Mouse (Mus musculus): ENCODE measurements around the gene Gstt2.

Gstt2 gene

GRCm38 (mm10) chr10:75828500-75828931, 8.7 kb downstream of the Gstt2 start:
- H3K4me3 ChIP-seq (replicated peaks; ENCODE audit: low read length) = no peak overlapping the region
- H3K36me3 ChIP-seq (ENCODE audit: insufficient read depth, low read length) = no peaks in the 10 kb centered on the region
- H3K27me3 ChIP-seq (ENCODE audit: insufficient read depth, low read length) = no peaks in the 10 kb centered on the region
- TF ChIP-seq POU5F1 (IDR thresholded peaks at IDR 0.05; ENCODE audit: borderline replicate concordance, low read length) = no peak
- no peak for TF ChIP-seq NANOG (IDR thresholded peaks at IDR 0.05; ENCODE audit: borderline replicate concordance, low read length)
- no peak for TF ChIP-seq CTCF (conservative IDR thresholded peaks at IDR 0.05; ENCODE audit: low read length)
- peaks cover 21% of the 10 kb centered on the region for H3K4me1 ChIP-seq (replicated peaks; ENCODE audit: low read depth, low read length)
- H3K9me3 ChIP-seq (ENCODE audit: low read length) = no peaks in the 10 kb centered on the region

- Histone ChIP-seq H3K4me1 (replicated peaks; ENCODE audit: low read depth, low read length) (peaks cover 14% of the 10 kb centered on the region), H3K27me3 (ENCODE audit: insufficient read depth, low read length) (no peaks in the 10 kb centered on the region), H3K9me3 (ENCODE audit: low read length) (no peaks in the 10 kb centered on the region)
These were observed 9.4 kb downstream of the Gstt2 start for GRCm38 (mm10) chr10:75827668-75828360.

GRCm38 (mm10) chr10:75824530-75824929, 12.7 kb downstream of the Gstt2 start:
- Histone ChIP-seq H3K36me3 (ENCODE audit: insufficient read depth, low read length) (no peaks in the 10 kb centered on the region), H3K27me3 (ENCODE audit: insufficient read depth, low read length) (0 out of 2 replicates have a peak, but pooled peaks cover 4% of the 10 kb centered on the region)
- TF ChIP-seq CTCF (conservative IDR thresholded peaks at IDR 0.05; ENCODE audit: low read length) (no peak), NANOG (IDR thresholded peaks at IDR 0.05; ENCODE audit: borderline replicate concordance, low read length) (no peak), POU5F1 (IDR thresholded peaks at IDR 0.05; ENCODE audit: borderline replicate concordance, low read length) (no peak)

More at GRCm38 (mm10) chr10:75827668-75828360, 9.4 kb downstream of the Gstt2 start:
- H3K36me3 ChIP-seq (ENCODE audit: insufficient read depth, low read length) = no peaks in the 10 kb centered on the region
- no peak overlapping the region for H3K4me3 ChIP-seq (replicated peaks; ENCODE audit: low read length)
- TF ChIP-seq NANOG (IDR thresholded peaks at IDR 0.05; ENCODE audit: borderline replicate concordance, low read length) = no peak
- no peak for TF ChIP-seq POU5F1 (IDR thresholded peaks at IDR 0.05; ENCODE audit: borderline replicate concordance, low read length)
- no peak for TF ChIP-seq CTCF (conservative IDR thresholded peaks at IDR 0.05; ENCODE audit: low read length)

GRCm38 (mm10) chr10:75823782-75824181, 13.4 kb downstream of the Gstt2 start:
- H3K27me3 ChIP-seq (ENCODE audit: insufficient read depth, low read length) = 0 out of 2 replicates have a peak, but pooled peaks cover 4% of the 10 kb centered on the region
- no peak overlapping the region for H3K4me3 ChIP-seq (replicated peaks; ENCODE audit: low read length)
- H3K36me3 ChIP-seq (ENCODE audit: insufficient read depth, low read length) = no peaks in the 10 kb centered on the region
- no peaks in the 10 kb centered on the region for H3K9me3 ChIP-seq (ENCODE audit: low read length)
- peaks cover 3% of the 10 kb centered on the region; the same call in 1 of the 2 replicates for H3K4me1 ChIP-seq (replicated peaks; ENCODE audit: low read depth, low read length)
- no peak for TF ChIP-seq POU5F1 (IDR thresholded peaks at IDR 0.05; ENCODE audit: borderline replicate concordance, low read length)
- no peak for TF ChIP-seq CTCF (conservative IDR thresholded peaks at IDR 0.05; ENCODE audit: low read length)
- no peak for TF ChIP-seq NANOG (IDR thresholded peaks at IDR 0.05; ENCODE audit: borderline replicate concordance, low read length)

More at GRCm38 (mm10) chr10:75824530-75824929, 12.7 kb downstream of the Gstt2 start:
- no peak overlapping the region for H3K4me3 ChIP-seq (replicated peaks; ENCODE audit: low read length)
- H3K4me1 ChIP-seq (replicated peaks; ENCODE audit: low read depth, low read length) = peaks cover 3% of the 10 kb centered on the region; the same call in 1 of the 2 replicates
- no peaks in the 10 kb centered on the region for H3K9me3 ChIP-seq (ENCODE audit: low read length)

- Histone ChIP-seq H3K9me3 (ENCODE audit: low read length) (no peaks in the 10 kb centered on the region), H3K4me3 (replicated peaks; ENCODE audit: low read length) (no peak within 1 kb of the TSS), H3K36me3 (ENCODE audit: insufficient read depth, low read length) (no peaks in the 10 kb centered on the region), H3K27me3 (ENCODE audit: insufficient read depth, low read length) (0 out of 2 replicates have a peak, but pooled peaks cover 4% of the 10 kb centered on the region), H3K4me1 (replicated peaks; ENCODE audit: low read depth, low read length) (peaks cover 6% of the 10 kb centered on the region; the same call in 1 of the 2 replicates)
- TF ChIP-seq CTCF (conservative IDR thresholded peaks at IDR 0.05; ENCODE audit: low read length) = no peak
- TF ChIP-seq POU5F1 (IDR thresholded peaks at IDR 0.05; ENCODE audit: borderline replicate concordance, low read length) = no peak
- no peak for TF ChIP-seq NANOG (IDR thresholded peaks at IDR 0.05; ENCODE audit: borderline replicate concordance, low read length)
These were observed 14.8 kb downstream of the Gstt2 start, which contains the start of gene Gstt4 for GRCm38 (mm10) chr10:75822443-75822842. Gstt4 (minus strand) TSS chr10:75822543.

- 0 out of 2 replicates have a peak, but pooled peaks cover 4% of the 10 kb centered on the region for H3K27me3 ChIP-seq (ENCODE audit: insufficient read depth, low read length)
- H3K4me3 ChIP-seq (replicated peaks; ENCODE audit: low read length) = no peak overlapping the region
- H3K36me3 ChIP-seq (ENCODE audit: insufficient read depth, low read length) = no peaks in the 10 kb centered on the region
- TF ChIP-seq CTCF (conservative IDR thresholded peaks at IDR 0.05; ENCODE audit: low read length) = no peak
- TF ChIP-seq POU5F1 (IDR thresholded peaks at IDR 0.05; ENCODE audit: borderline replicate concordance, low read length) = no peak
- TF ChIP-seq NANOG (IDR thresholded peaks at IDR 0.05; ENCODE audit: borderline replicate concordance, low read length) = no peak
- 0 out of 2 replicates have a peak, but pooled peaks cover 4% of the 10 kb centered on the region for H3K9me3 ChIP-seq (ENCODE audit: low read length)
- H3K4me1 ChIP-seq (replicated peaks; ENCODE audit: low read depth, low read length) = peaks cover 5% of the 10 kb centered on the region; the same call in 1 of the 2 replicates
These were observed 17.3 kb downstream of the Gstt2 start for GRCm38 (mm10) chr10:75819882-75820281.

- no peak overlapping the region for H3K4me3 ChIP-seq (replicated peaks; ENCODE audit: low read length)
- 0 out of 2 replicates have a peak, but pooled peaks cover 4% of the 10 kb centered on the region for H3K9me3 ChIP-seq (ENCODE audit: low read length)
- H3K4me1 ChIP-seq (replicated peaks; ENCODE audit: low read depth, low read length) = peaks cover 5% of the 10 kb centered on the region; the same call in 1 of the 2 replicates
- H3K36me3 ChIP-seq (ENCODE audit: insufficient read depth, low read length) = no peaks in the 10 kb centered on the region
- TF ChIP-seq NANOG (IDR thresholded peaks at IDR 0.05; ENCODE audit: borderline replicate concordance, low read length) = no peak
- peak; percentile 61 for TF ChIP-seq CTCF (conservative IDR thresholded peaks at IDR 0.05; ENCODE audit: low read length)
- 0 out of 2 replicates have a peak, but pooled peaks cover 4% of the 10 kb centered on the region for H3K27me3 ChIP-seq (ENCODE audit: insufficient read depth, low read length)
These were observed 18.6 kb downstream of the Gstt2 start for GRCm38 (mm10) chr10:75818641-75819040.

GRCm38 (mm10) chr10:75804217-75804616, 33.0 kb downstream of the Gstt2 start:
- TF ChIP-seq POU5F1 (IDR thresholded peaks at IDR 0.05; ENCODE audit: borderline replicate concordance, low read length) (no peak), CTCF (conservative IDR thresholded peaks at IDR 0.05; ENCODE audit: low read length) (no peak), NANOG (IDR thresholded peaks at IDR 0.05; ENCODE audit: borderline replicate concordance, low read length) (no peak)
- peaks cover 4% of the 10 kb centered on the region; the same call in 1 of the 2 replicates for H3K9me3 ChIP-seq (ENCODE audit: low read length)
- H3K4me3 ChIP-seq (replicated peaks; ENCODE audit: low read length) = no peak overlapping the region
- H3K4me1 ChIP-seq (replicated peaks; ENCODE audit: low read depth, low read length) = peaks cover 11% of the 10 kb centered on the region
- no peaks in the 10 kb centered on the region for H3K36me3 ChIP-seq (ENCODE audit: insufficient read depth, low read length)
- peaks cover 20% of the 10 kb centered on the region for H3K27me3 ChIP-seq (ENCODE audit: insufficient read depth, low read length)
